Mouse (Mus musculus): ENCODE data around the gene E130114P18Rik.

GRCm38 (mm10) chr4:97825432-97825831 is 47.6 kb upstream of the E130114P18Rik start:
- TF ChIP-seq GATA1 (IDR thresholded peaks at IDR 0.05; ENCODE audit: borderline replicate concordance, low read length) (no peak), FLI1 (IDR thresholded peaks at IDR 0.05; ENCODE audit: low read length) (no peak)
